Mouse (Mus musculus) adrenal gland, postnatal 4 days (tissue): Measurements from ENCODE around the gene Phgr1. TPM values are rescaled to one million over a fixed set of nuclear protein-coding genes. Genes with fewer than 3 reads are reported as not detected.
A peak's percentile ranks its signal among the peaks of the same experiment; 100 is the strongest.

Experiments used
- DNase-seq, 2 experiments: peaks; one replicate each; pipeline ENCODE4 v3.0.0; 2021 to 2022; ENCODE audit warnings: low spot score in 2 of 2, mixed read lengths in 2 of 2
- total RNA-seq, 2 experiments: library from RNA; stranded (reverse); gene quantifications; 2 replicates each; pipeline ENCODE4 v1.2.3; 2021

Gene Phgr1
- total RNA-seq, 2 experiments from 2014 or later, result not detected

GRCm38 (mm10) chr2:118813981-118814836, 41.6 kb downstream of the Phgr1 start, which contains the start of gene Knstrn:
Knstrn (plus strand) TSS chr2:118814003.
- peak; percentile 62 to 80 for DNase-seq

GRCm38 (mm10) chr2:118822800-118823199, 50.2 kb downstream of the Phgr1 start:
- no peak for DNase-seq

- no peak for DNase-seq
Observed at GRCm38 (mm10) chr2:118824396-118824795, 51.8 kb downstream of the Phgr1 start.

Other genes with a start within 250 kb of the Phgr1 start
- gene Bmf, start 223.1 kb upstream of the Phgr1 start, total RNA-seq, result 10 to 100 TPM; 30.9 to 35.7 TPM
- 10 to 100 TPM; 36.7 to 40.7 TPM for gene Bub1b, start 174.6 kb upstream of the Phgr1 start, total RNA-seq
- 10 to 100 TPM; 13.8 to 16.3 TPM for gene Pak6, start 109.5 kb upstream of the Phgr1 start, total RNA-seq
- gene Ankrd63, start 68.8 kb upstream of the Phgr1 start, total RNA-seq, result under 1 TPM; 0.20 to 0.59 TPM
- gene Plcb2, start 44.3 kb upstream of the Phgr1 start, total RNA-seq, result 1 to 10 TPM; 2.2 to 2.7 TPM
- gene Inafm2, start 27.0 kb upstream of the Phgr1 start, total RNA-seq, result 10 to 100 TPM; 27.8 to 30.8 TPM
- 1 to 10 TPM; 6.1 to 6.9 TPM for gene Ccdc9b, start 10.1 kb upstream of the Phgr1 start, total RNA-seq
- 10 to 100 TPM; 53.4 to 54.0 TPM for gene Disp2, start 7.0 kb downstream of the Phgr1 start, total RNA-seq
- 10 to 100 TPM; 28.0 to 28.8 TPM for gene Knstrn, start 41.2 kb downstream of the Phgr1 start, total RNA-seq
- gene Ivd, start 89.2 kb downstream of the Phgr1 start, total RNA-seq, result 100 to 1,000 TPM; 166 to 176 TPM
- 10 to 100 TPM; 51.5 to 54.1 TPM for gene Bahd1, start 127.6 kb downstream of the Phgr1 start, total RNA-seq
- gene Chst14, start 153.7 kb downstream of the Phgr1 start, total RNA-seq, result 10 to 100 TPM; 23.0 to 24.5 TPM